Mouse (Mus musculus) heart, embryonic 15.5 days (tissue): ENCODE measurements at regions not wholly inside any gene's neighbourhood (a gene's known extent, or its start where the extent isn't known, plus 50 kb on each side); places are given as distances from the start of the nearest gene placed in this dataset.

Experiments
- ATAC-seq: fragments of 200-750 bp; cut with Nextera tagmentation; replicated peaks from 2 replicates; pipeline ENCODE4 v1.8.0; 2017; ENCODE audit warnings: low read depth, moderate TSS enrichment; ENCODE audit not compliant: insufficient number of reproducible peaks, insufficient read depth, low FRiP score
- H3K27ac ChIP-seq: fragments of 300-500 bp; sonication (generic); 2 replicates; pipeline ENCODE4 v1.5.1; 2015; ENCODE audit warnings: mild to moderate bottlenecking, inconsistent platforms
- H3K27me3 ChIP-seq: fragments of 300-500 bp; sonication (generic); 2 replicates; pipeline ENCODE4 v1.6.1; 2015; ENCODE audit warnings: inconsistent platforms
- H3K36me3 ChIP-seq: fragments of 300-500 bp; sonication (generic); 2 replicates; pipeline ENCODE4 v1.6.1; 2015; ENCODE audit warnings: mild to moderate bottlenecking, inconsistent platforms
- H3K4me1 ChIP-seq: fragments of 300-500 bp; sonication (generic); replicated peaks from 2 replicates; pipeline ENCODE4 v1.6.1; 2015; ENCODE audit warnings: inconsistent platforms
- H3K4me2 ChIP-seq: fragments of 300-500 bp; sonication (generic); 2 replicates; pipeline ENCODE4 v1.6.1; 2015; ENCODE audit warnings: inconsistent platforms, mild to moderate bottlenecking, moderate library complexity
- H3K4me3 ChIP-seq: fragments of 300-500 bp; sonication (generic); 2 replicates; pipeline ENCODE4 v1.5.1; 2015; ENCODE audit warnings: mild to moderate bottlenecking, inconsistent platforms
- H3K9ac ChIP-seq: fragments of 300-500 bp; sonication (generic); 2 replicates; pipeline ENCODE4 v1.6.1; 2015; ENCODE audit warnings: mild to moderate bottlenecking, inconsistent platforms
- H3K9me3 ChIP-seq: fragments of 300-500 bp; sonication (generic); replicated peaks from 2 replicates; pipeline ENCODE4 v1.6.1; 2016; ENCODE audit warnings: inconsistent platforms
- WGBS: fragments of 180-500 bp; shearing (Covaris S2); methylation state at CpG from one replicate; pipeline ENCODE4 v1.1.7; 2015; ENCODE audit warnings: mixed read lengths; 5-methylcytosine and 5-hydroxymethylcytosine counted together

DNA sequence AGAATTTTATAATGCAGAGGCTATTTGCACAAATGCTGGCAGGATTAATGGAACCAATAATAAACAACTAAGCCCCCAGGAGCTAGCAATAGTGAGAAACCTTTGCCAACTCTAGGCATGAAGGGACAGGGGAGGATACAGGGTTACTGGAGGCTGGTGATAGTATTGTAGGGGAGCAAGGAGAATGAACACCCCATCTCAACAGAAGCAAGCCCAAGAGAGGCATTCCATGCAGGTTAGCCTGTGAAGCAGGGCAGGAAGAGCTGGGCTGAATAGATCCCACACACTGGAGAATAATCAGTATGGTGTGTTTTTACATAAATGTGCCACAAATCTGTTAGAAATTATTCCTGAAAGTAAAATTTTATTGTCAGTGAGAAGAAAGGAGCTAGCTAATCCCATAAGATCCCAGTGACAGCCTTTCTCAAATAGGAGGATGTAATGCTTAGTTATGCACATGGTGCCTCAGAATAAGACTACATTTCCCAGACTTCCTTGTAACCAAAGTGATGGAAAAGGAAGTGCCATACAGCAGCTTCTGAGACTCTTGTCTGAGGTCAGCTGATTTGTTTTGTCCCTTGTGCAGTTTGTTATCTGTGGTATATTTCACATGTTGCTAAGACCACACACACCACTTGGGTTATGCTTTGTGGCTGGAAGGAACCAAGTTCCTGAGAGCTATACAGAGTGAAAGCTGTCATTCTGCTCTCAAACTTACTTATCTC, 111.1 kb downstream of the Ccdc71l start:
- Histone ChIP-seq H3K4me1 (peaks cover 9% of the 10 kb centered on the region), H3K27me3 (no peaks in the 10 kb centered on the region), H3K4me3 (no peak overlapping the region), H3K9me3 (no peaks in the 10 kb centered on the region), H3K4me2 (no peak overlapping the region), H3K27ac (no peak overlapping the region), H3K9ac (no peak overlapping the region), H3K36me3 (no peaks in the 10 kb centered on the region)
- ATAC-seq: no peak

DNA sequence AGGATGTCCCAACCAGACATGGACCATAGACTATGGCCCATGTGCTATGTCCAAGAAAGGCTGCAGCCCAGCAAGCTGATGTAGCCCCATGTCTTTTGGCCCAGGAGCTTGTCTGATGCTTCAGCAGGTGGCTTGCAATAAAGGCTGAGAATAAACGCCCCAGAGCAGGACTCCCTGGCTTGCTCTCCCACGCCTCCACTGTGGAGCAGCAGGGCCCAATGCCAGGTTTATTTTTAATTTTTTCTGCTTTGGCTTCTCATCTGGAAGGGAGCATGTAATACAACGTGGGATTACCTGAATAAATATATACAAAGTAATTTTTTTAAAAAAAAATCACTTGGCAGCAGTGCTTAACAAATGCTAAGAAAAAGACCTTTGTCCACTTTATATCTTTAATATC, 125.7 kb downstream of the Ccdc71l start:
- H3K9ac ChIP-seq: no peak overlapping the region
- no peak overlapping the region for H3K4me3 ChIP-seq
- H3K27ac ChIP-seq: no peak overlapping the region
- no peaks in the 10 kb centered on the region for H3K9me3 ChIP-seq
- no peak overlapping the region for H3K4me2 ChIP-seq
- no peaks in the 10 kb centered on the region for H3K27me3 ChIP-seq
- no peaks in the 10 kb centered on the region for H3K36me3 ChIP-seq
- ATAC-seq: no peak
- WGBS: 60% methylated on average over 3 of the region's 3 CpGs
- no peaks in the 10 kb centered on the region for H3K4me1 ChIP-seq

DNA sequence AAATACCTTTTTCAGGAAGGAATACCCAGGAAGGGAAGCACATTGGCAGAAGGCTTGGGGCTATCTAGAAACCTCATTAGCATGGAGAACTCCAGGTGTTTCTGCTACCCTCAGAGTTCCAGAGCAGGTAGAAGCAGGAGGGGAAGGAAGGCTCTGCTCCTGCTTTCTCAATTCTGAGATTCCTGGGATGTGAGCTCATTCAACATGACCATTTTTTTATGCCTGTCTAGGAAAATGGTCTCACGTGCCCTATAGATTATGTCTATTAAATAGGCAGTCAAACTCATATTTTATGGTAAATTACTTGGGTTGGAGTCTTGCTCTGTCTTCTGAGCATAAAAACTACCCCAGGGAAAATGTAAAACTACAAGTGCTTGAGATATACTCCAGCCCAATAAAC, 130.2 kb downstream of the Ccdc71l start:
- Histone ChIP-seq H3K27me3 (no peaks in the 10 kb centered on the region), H3K36me3 (no peaks in the 10 kb centered on the region), H3K4me1 (no peaks in the 10 kb centered on the region), H3K4me2 (no peak overlapping the region), H3K27ac (no peak overlapping the region), H3K4me3 (no peak overlapping the region), H3K9me3 (no peaks in the 10 kb centered on the region), H3K9ac (no peak overlapping the region)
- 63% methylated on average over 1 of the region's 1 CpGs for WGBS
- ATAC-seq: no peak

- Histone ChIP-seq H3K4me3 (no peak overlapping the region), H3K4me2 (no peak overlapping the region), H3K27ac (no peak overlapping the region), H3K36me3 (no peaks in the 10 kb centered on the region), H3K9ac (no peak overlapping the region), H3K27me3 (no peaks in the 10 kb centered on the region), H3K4me1 (no peaks in the 10 kb centered on the region), H3K9me3 (no peaks in the 10 kb centered on the region)
- WGBS: 61% methylated on average over 1 of the region's 1 CpGs
- ATAC-seq: no peak
Measured at GRCm38 (mm10) chr12:32525586-32525985, 147.1 kb downstream of the Ccdc71l start.

DNA sequence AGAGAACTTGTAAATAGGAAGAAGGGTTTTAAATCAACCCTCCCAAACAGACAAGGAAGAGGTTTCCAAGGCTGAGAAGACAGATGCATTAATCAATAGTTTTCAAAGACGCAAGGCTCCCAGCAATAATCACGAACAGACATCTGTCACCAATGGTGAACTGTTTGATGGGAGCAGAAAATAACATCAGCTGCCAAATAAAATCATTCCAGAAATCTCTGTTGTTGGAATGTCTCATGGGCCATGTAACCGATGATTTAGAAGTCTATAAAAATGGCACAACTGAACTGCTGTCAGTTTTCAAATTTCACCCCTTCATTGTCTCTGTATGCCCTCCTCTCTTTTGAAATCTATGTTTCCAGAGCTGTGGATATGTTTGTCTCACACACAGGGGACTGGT, 152.7 kb downstream of the Ccdc71l start:
- 79% methylated on average over 3 of the region's 3 CpGs for WGBS

GRCm38 (mm10) chr12:32533641-32534040, 155.1 kb downstream of the Ccdc71l start:
- no peaks in the 10 kb centered on the region for H3K36me3 ChIP-seq
- no peaks in the 10 kb centered on the region for H3K4me1 ChIP-seq
- no peaks in the 10 kb centered on the region for H3K27me3 ChIP-seq
- no peaks in the 10 kb centered on the region for H3K9me3 ChIP-seq
- no peak overlapping the region for H3K9ac ChIP-seq
- no peak for ATAC-seq
- no peak overlapping the region for H3K27ac ChIP-seq
- no peak overlapping the region for H3K4me2 ChIP-seq
- no peak overlapping the region for H3K4me3 ChIP-seq

More for the DNA sequence above, 152.7 kb downstream of the Ccdc71l start:
- Histone ChIP-seq H3K27me3 (no peaks in the 10 kb centered on the region), H3K9me3 (no peaks in the 10 kb centered on the region), H3K27ac (no peak overlapping the region), H3K4me2 (no peak overlapping the region), H3K36me3 (no peaks in the 10 kb centered on the region), H3K4me3 (no peak overlapping the region), H3K4me1 (no peaks in the 10 kb centered on the region), H3K9ac (no peak overlapping the region)
- no peak for ATAC-seq

DNA sequence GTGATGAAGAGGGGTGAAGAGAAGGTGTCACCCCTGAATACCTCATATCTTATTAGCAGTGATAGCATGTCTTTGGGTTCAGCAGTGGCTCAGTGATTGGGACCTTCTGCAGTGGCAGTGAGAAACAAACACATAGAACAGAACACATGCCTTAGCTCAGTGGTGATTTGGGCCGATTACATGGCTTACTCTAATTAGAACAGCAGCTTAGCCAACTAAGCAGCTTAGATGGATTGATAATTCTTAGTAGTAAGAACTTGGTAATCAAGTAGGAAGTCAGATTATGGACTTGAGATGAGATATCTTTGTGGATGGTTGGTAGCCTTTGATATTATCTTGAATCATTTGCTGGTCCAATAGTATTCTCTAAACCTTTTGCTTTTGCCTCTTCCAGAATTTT, 167.0 kb downstream of the Ccdc71l start:
- Histone ChIP-seq H3K4me1 (no peaks in the 10 kb centered on the region), H3K36me3 (no peaks in the 10 kb centered on the region), H3K27me3 (no peaks in the 10 kb centered on the region), H3K4me2 (no peak overlapping the region), H3K9me3 (no peaks in the 10 kb centered on the region), H3K9ac (no peak overlapping the region), H3K4me3 (no peak overlapping the region), H3K27ac (no peak overlapping the region)
- no peak for ATAC-seq
- 73% methylated on average over 1 of the region's 1 CpGs for WGBS

GRCm38 (mm10) chr12:32546356-32546755, 167.9 kb downstream of the Ccdc71l start:
- no peaks in the 10 kb centered on the region for H3K4me1 ChIP-seq
- H3K9me3 ChIP-seq: no peaks in the 10 kb centered on the region
- no peak overlapping the region for H3K4me3 ChIP-seq
- H3K9ac ChIP-seq: no peak overlapping the region
- H3K27ac ChIP-seq: no peak overlapping the region
- no peaks in the 10 kb centered on the region for H3K27me3 ChIP-seq
- no peak for ATAC-seq
- H3K4me2 ChIP-seq: no peak overlapping the region
- H3K36me3 ChIP-seq: no peaks in the 10 kb centered on the region

DNA sequence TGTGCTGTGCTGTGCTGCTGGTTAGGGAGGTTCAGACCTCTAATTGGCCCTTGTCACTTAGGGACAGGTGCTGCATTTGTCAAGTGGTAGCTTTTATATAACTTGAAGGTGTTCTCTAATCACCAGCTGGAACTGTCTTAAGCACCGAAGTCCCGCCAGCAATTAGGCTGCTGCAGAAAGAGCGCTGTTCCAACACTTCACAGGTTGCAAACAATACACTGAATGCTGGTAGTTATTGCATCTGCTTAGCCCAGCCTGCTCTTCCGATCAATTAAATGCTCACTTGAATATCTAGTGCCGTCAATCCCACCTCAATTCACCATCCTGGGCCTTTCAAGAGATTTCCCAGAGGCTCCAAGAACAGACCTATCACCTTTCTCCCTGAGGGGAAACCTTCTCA, 175.3 kb downstream of the Ccdc71l start:
- H3K4me1 ChIP-seq: no peaks in the 10 kb centered on the region
- H3K27ac ChIP-seq: no peak overlapping the region
- no peak overlapping the region for H3K9ac ChIP-seq
- 87% methylated on average over 5 of the region's 5 CpGs for WGBS
- no peaks in the 10 kb centered on the region for H3K9me3 ChIP-seq
- H3K36me3 ChIP-seq: no peaks in the 10 kb centered on the region
- ATAC-seq: no peak
- no peak overlapping the region for H3K4me2 ChIP-seq
- no peak overlapping the region for H3K4me3 ChIP-seq
- no peaks in the 10 kb centered on the region for H3K27me3 ChIP-seq

- H3K4me2 ChIP-seq: no peak overlapping the region
- no peak for ATAC-seq
- H3K27ac ChIP-seq: no peak overlapping the region
- H3K4me1 ChIP-seq: no peaks in the 10 kb centered on the region
- no peaks in the 10 kb centered on the region for H3K27me3 ChIP-seq
- H3K36me3 ChIP-seq: no peaks in the 10 kb centered on the region
- H3K9ac ChIP-seq: no peak overlapping the region
- no peak overlapping the region for H3K4me3 ChIP-seq
- 65% methylated on average over 3 of the region's 3 CpGs for WGBS
- H3K9me3 ChIP-seq: no peaks in the 10 kb centered on the region
Measured at GRCm38 (mm10) chr12:32567777-32568176, 189.3 kb downstream of the Ccdc71l start.

- H3K4me2 ChIP-seq: no peak overlapping the region
- no peak for ATAC-seq
- H3K36me3 ChIP-seq: no peaks in the 10 kb centered on the region
- H3K27me3 ChIP-seq: no peaks in the 10 kb centered on the region
- 76% methylated on average over 6 of the region's 6 CpGs for WGBS
- H3K9ac ChIP-seq: no peak overlapping the region
- no peak overlapping the region for H3K4me3 ChIP-seq
- no peak overlapping the region for H3K27ac ChIP-seq
- H3K9me3 ChIP-seq: no peaks in the 10 kb centered on the region
- H3K4me1 ChIP-seq: no peaks in the 10 kb centered on the region
Measured at GRCm38 (mm10) chr12:32581304-32581703, 202.8 kb downstream of the Ccdc71l start.

DNA sequence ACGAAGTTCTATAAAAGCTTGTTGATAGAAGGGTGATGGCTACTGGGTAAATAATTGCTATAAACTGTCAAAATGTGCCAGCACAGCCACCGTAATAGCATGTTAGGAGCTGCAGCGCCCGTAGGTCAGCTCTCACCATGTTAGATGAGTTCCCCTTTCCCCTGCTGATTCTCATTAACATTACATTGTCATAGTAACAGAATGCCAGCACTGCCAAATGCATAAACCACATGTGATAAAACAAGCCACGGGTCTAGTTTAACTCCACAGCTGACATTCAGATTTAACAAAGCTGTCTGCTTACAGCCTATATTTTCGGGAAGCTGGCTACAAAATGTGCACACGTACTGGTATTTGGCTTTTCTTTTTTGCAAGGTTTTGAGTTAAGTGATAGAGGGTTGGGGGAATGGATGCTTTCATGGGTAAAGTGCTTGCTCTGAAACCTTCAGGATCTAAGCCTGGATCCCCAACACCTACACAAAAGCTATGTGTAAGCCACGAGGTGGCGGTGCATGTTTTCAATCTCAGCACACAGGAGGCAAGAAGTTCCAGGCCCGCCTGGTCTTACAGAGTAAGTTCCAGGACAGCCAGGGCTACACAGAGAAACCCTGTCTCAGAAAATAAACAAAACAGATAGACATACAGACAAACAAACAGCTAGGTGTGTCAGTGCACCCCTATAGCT, 217.1 kb upstream of the Nampt start:
- Histone ChIP-seq H3K27ac (no peak overlapping the region), H3K4me1 (no peaks in the 10 kb centered on the region), H3K36me3 (no peaks in the 10 kb centered on the region), H3K4me2 (no peak overlapping the region), H3K4me3 (no peak overlapping the region), H3K9ac (no peak overlapping the region), H3K9me3 (no peaks in the 10 kb centered on the region), H3K27me3 (no peaks in the 10 kb centered on the region)
- 72% methylated on average over 10 of the region's 10 CpGs for WGBS
- ATAC-seq: no peak
